Mouse (Mus musculus) adrenal gland, adult (tissue): Measurements from ENCODE around the gene Sbf1.

Experiments
- DNase-seq, 2 experiments: peaks; one replicate each; pipeline ENCODE4 v3.0.0; 2022 to 2023; ENCODE audit warnings: low spot score in 1 of 2; ENCODE audit not compliant: inconsistent age in 2 of 2

The Sbf1 gene

GRCm38 (mm10) chr15:89286582-89286981 lies 28.5 kb downstream of the Sbf1 start:
- DNase-seq: no peak

DNA sequence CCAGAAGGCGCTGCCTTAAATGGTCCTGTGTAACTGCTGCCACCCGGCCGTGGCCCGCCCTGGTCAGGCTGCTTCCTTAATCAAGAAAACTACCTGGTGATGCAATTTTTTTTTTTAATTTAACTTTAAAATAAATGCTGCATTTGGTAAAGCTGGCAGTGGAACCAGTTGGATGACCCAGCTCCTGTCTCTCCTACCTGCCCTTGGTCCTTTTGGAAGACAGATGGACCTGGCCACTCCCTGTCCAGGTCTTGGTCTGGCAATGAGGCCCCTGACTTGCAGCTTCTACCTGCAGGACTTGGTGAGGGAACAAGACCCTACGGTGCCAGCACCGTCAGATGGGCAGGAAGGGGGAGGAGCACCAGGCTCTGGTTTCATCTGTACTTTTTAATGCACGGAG lies 29.0 kb downstream of the Sbf1 start:
- DNase-seq: no peak

DNA sequence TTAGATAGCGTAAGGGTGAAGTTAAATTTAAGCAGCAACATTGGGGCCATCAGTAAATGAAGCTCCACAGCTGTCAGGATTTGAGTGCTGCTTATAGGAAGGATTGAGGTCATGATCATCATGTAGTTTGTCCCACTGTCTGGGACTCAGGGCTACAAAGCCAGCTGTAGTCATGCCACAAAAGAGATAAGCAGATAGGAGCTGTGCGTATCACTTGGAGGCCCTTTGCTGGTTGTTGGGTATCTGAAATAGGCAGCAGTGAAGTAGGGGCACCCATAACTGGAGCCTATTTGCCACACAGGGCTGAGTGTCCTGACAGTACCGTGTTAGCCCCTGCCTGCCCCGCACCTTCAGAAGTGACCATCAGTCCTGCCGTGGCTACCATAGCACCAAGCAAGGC lies 29.6 kb downstream of the Sbf1 start:
- DNase-seq: no peak

DNA sequence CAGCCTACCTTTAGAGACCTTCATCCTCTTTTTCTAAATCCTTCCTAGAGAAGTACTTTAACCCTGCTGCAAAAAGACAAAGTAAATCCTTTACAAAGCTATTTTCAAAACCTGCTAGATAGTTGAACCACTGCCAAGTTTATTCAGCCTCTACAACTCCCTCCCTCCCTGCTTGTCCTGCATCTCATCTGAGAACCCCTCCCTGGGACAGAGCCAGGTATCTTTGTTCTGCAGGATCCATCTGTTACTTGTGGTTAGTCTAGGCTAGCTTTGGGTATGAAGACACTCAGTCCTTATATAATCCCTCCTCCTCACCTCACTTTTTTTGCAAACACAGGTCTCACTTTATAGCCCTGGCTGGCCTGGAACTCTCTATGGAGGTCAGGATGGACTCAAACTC lies 30.1 kb downstream of the Sbf1 start:
- no peak for DNase-seq

DNA sequence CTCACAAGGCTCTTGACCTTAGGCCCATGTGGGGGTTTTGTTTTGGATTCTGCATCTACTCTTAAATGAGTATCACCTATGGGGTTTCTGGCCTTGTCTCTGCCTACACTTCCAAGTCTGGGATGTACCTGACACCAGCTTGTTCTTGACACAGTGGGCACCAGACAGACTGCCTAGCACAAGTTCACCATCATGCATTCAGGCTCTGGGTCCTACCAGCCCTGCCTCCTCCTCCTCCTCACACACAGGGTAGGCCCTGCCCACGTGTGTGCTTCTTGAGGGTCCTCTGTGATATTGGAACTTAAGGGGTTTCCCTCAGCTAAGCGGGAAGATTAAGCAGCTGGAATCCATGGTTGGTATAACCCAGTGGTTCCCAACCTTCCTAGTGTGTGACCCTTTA lies 31.0 kb downstream of the Sbf1 start:
- DNase-seq: no peak

DNA sequence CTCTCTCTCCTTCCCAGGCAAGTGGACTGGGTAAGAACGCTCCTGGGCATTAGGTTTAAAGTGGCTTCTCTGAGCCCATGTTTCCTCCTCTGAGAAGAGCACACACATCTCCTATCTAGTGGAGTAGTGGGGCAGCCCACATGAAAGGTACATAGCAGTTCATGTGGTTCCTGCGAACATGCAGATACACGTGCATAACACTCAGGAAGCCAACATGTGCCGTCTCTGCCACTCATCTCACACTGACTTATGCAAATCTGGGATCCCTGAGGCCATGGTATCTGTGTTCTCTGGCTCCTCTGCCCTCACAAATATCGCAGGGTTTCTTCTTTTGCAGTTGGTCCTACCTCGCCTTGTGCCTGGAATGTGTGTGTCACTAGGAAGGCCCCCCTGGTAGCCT lies 32.6 kb downstream of the Sbf1 start:
- no peak for DNase-seq

GRCm38 (mm10) chr15:89277366-89277765 lies 37.7 kb downstream of the Sbf1 start:
- peak; percentile 72 to 80 for DNase-seq

DNA sequence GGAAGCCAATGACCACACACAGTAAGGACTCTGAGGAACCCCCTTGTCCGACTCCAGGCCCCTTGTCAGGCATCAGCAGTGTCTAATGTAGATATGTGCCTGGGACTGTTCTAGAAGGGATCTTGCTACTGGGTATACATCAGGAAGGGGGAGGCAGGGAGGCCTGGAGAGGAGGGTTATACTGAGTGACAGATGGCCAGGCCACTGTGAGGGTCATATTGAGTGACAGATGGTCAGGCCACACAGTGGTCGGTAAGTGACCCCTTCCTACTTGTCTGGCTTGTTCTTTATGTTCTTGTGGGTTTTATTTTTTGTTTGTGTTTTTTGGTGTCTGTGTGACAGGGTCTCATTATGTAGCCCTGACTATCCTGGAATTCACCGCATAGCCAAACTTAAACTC lies 39.6 kb downstream of the Sbf1 start:
- no peak for DNase-seq

DNA sequence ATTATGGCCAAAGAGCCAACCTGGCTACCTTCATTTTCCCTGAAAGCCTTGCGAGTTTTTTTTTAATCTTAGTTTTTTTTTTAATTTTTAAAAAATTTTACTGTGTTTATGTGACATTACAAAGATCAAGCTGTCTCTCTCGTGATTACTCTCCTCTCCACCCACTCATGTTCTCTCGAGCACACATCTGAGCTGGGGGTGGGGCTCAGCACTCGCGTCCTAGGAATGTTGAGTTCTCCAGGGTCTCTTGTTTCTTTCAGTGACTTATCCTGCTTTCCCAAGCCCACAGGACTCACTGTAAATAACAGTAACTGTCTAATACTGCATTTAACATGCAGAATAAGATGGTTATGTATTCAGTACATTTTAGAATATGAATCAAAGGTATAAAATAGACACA lies 50.6 kb downstream of the Sbf1 start:
- DNase-seq: no peak

GRCm38 (mm10) chr15:89258997-89259396 lies 56.1 kb downstream of the Sbf1 start:
- no peak for DNase-seq

DNA sequence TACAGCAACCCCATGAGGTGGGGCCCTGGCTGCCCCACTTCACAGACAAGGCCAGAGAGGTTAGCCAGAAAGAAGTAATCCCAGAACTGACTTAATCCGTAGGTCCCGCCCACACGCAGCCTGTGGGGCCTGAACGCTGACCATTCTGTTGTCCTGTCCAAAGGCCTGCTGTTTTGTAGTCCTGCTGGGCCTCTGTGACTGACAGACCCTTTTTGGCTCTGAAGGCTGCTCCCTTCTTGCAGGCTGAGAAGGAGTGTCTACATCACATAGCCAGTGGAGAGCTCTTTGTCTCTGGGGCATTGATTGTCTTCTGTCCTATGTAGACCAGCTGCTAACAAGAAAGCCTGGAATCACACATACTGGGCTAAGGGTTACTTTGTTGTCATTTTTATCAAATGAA lies 59.8 kb downstream of the Sbf1 start:
- DNase-seq: no peak

GRCm38 (mm10) chr15:89249063-89249462 lies 66.0 kb downstream of the Sbf1 start:
- DNase-seq: no peak

DNA sequence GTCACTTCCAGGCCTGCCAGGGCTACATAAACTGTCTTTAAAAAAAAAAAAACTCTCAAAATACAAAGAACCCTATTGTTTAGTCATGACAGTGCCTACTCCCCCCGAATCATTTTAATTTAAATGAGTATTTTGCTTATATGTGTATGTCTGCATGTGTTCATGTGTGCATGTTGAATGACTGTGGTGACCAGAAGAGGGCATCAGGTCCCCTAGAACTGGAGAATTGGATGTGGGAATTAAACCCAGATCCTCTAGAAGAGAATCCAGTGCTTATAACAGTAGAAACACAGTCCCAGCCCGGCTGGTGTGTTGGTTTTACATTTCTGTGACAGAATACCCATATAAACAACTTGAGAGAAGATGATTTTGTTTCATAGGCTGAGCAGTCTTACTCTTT lies 74.1 kb downstream of the Sbf1 start:
- no peak for DNase-seq

GRCm38 (mm10) chr15:89239751-89240392 lies 75.2 kb downstream of the Sbf1 start:
- no peak for DNase-seq
